Mouse (Mus musculus) brain, embryonic 14.5 days (tissue): ENCODE results near the gene St3gal5.

ENCODE experiments used
- CTCF ChIP-seq: fragments of 200-500 bp; IDR thresholded peaks from 2 replicates; pipeline ENCODE4 v1.5.1; 2012; ENCODE audit warnings: inconsistent platforms, mild to moderate bottlenecking, moderate library complexity, borderline replicate concordance; ENCODE audit not compliant: insufficient read depth, insufficient read length; ENCODE audit errors: extremely low read depth
- POLR2A ChIP-seq: fragments of 200-500 bp; IDR thresholded peaks from 2 replicates; pipeline ENCODE4 v1.6.1; 2012; ENCODE audit warnings: mild to moderate bottlenecking, inconsistent platforms, borderline replicate concordance; ENCODE audit not compliant: poor library complexity, insufficient read depth, insufficient read length, severe bottlenecking; ENCODE audit errors: extremely low read depth

DNA sequence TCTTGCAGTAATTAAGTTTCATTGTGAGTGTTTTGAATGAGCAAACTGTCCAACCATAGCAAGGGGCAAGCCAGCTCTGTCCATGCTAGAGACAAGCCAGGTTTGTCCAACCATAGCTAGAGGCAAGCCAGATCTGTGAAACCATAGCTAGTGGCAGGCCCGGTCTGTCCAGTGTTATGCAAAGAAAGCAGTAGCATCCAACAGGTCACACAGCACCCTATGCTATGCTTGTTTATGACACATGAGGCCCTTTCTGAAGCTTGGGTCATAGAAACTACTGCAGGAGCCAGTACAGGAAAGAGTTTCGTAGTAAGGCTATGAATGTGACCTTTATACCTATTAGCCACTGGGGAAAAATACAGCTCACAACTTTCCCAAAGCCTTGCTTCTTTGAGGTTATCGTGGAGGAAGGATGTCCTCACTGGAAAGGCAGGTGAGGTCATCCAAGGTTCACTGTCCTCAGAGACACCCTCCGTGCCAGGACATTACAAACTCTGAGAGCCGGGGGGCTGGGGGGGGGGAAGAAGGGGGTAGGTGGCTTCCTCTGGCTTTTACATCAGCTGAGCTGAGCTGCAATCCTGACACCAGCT is 26.0 kb upstream of the St3gal5 start:
- no peak for TF ChIP-seq POLR2A
- TF ChIP-seq CTCF: no peak
